Mouse (Mus musculus): ENCODE measurements at regions not wholly inside any gene's neighbourhood (a gene's known extent, or its start where the extent isn't known, plus 50 kb on each side); places are given as distances from the start of the nearest gene placed in this dataset.

GRCm38 (mm10) chr12:25871816-25872215 is 543.2 kb downstream of the Rnf144a start:
- no peak for TF ChIP-seq CTCF (IDR thresholded peaks at IDR 0.05; ENCODE audit: borderline replicate concordance, insufficient read depth, low read depth, low read length)
- TF ChIP-seq POLR2A (IDR thresholded peaks at IDR 0.05; ENCODE audit: borderline replicate concordance, insufficient read depth, low read length): no peak
